Mouse (Mus musculus) MEL (cell line): Measurements from ENCODE around the gene Serinc3.
A peak's percentile ranks its signal among the peaks of the same experiment; 100 is the strongest.

Source experiments
- CHD1 ChIP-seq: IDR thresholded peaks from 2 replicates; pipeline ENCODE4 v1.6.1; 2012; ENCODE audit warnings: low read depth, mild to moderate bottlenecking, inconsistent platforms, low read length, improper control_type of control experiment
- CTCF ChIP-seq, 3 experiments: IDR thresholded peaks in 2 of 3; conservative IDR thresholded peaks in 1 of 3; 2 replicates each; pipeline ENCODE4 v1.5.1; 2011 to 2012; ENCODE audit warnings: low read length in 3 of 3, low read depth in 2 of 3, mild to moderate bottlenecking in 2 of 3, improper control_type of control experiment in 1 of 3, inconsistent platforms in 1 of 3, mixed read lengths in 1 of 3, moderate library complexity in 1 of 3; ENCODE audit not compliant: control insufficient read depth in 1 of 3, insufficient read depth in 1 of 3, poor library complexity in 1 of 3, severe bottlenecking in 1 of 3
- E2F4 ChIP-seq: IDR thresholded peaks from 2 replicates; pipeline ENCODE4 v1.6.1; 2011; ENCODE audit warnings: low read depth, low read length, improper control_type of control experiment, borderline replicate concordance
- EP300 ChIP-seq, 2 experiments: IDR thresholded peaks; 2 replicates each; pipeline ENCODE4 v1.6.1; 2011; ENCODE audit warnings: improper control_type of control experiment in 2 of 2, low read length in 2 of 2, low read depth in 1 of 2, mild to moderate bottlenecking in 1 of 2
- KAT2A ChIP-seq: conservative IDR thresholded peaks from 2 replicates; pipeline ENCODE4 v1.6.1; 2012; ENCODE audit warnings: low read depth, low read length, improper control_type of control experiment, inconsistent platforms
- NELFE ChIP-seq: IDR thresholded peaks from 2 replicates; pipeline ENCODE4 v1.6.1; 2011; ENCODE audit warnings: low read depth, low read length, improper control_type of control experiment
- POLR2A ChIP-seq, 2 experiments: IDR thresholded peaks; 2 replicates each; pipeline ENCODE4 v1.6.1; 2011 to 2012; ENCODE audit warnings: low read length in 2 of 2, mild to moderate bottlenecking in 2 of 2, control low read depth in 1 of 2, improper control_type of control experiment in 1 of 2, low read depth in 1 of 2, moderate library complexity in 1 of 2; ENCODE audit not compliant: control insufficient read depth in 1 of 2, insufficient read depth in 1 of 2, poor library complexity in 1 of 2
- POLR2AphosphoS5 ChIP-seq: IDR thresholded peaks from 2 replicates; pipeline ENCODE4 v1.6.1; 2012; ENCODE audit warnings: low read depth, borderline replicate concordance, mild to moderate bottlenecking, inconsistent platforms, low read length, moderate library complexity, mixed read lengths
- TAL1 ChIP-seq: IDR thresholded peaks from 2 replicates; pipeline ENCODE4 v1.6.1; 2012; ENCODE audit warnings: mild to moderate bottlenecking, inconsistent platforms, low read length, moderate library complexity, mixed read lengths
- TBP ChIP-seq: IDR thresholded peaks from 2 replicates; pipeline ENCODE4 v1.8.0; 2011; ENCODE audit warnings: low read depth, low read length, improper control_type of control experiment
- TCF12 ChIP-seq: IDR thresholded peaks from 2 replicates; pipeline ENCODE4 v1.6.1; 2014; ENCODE audit warnings: low read depth, mild to moderate bottlenecking, inconsistent platforms, low read length, improper control_type of control experiment, moderate library complexity
- USF2 ChIP-seq, 2 experiments: IDR thresholded peaks; 2 replicates each; pipeline ENCODE4 v1.6.1; 2011 to 2012; ENCODE audit warnings: improper control_type of control experiment in 2 of 2, low read length in 2 of 2, borderline replicate concordance in 1 of 2, inconsistent platforms in 1 of 2, low read depth in 1 of 2, mild to moderate bottlenecking in 1 of 2; ENCODE audit not compliant: insufficient read depth in 1 of 2
- ZMIZ1 ChIP-seq: IDR thresholded peaks from 2 replicates; pipeline ENCODE4 v1.6.1; 2012; ENCODE audit warnings: low read depth, mild to moderate bottlenecking, inconsistent platforms, low read length, improper control_type of control experiment, moderate library complexity

GRCm38 (mm10) chr2:163692873-163693612 lies 48.1 kb upstream of the Serinc3 start:
- TF ChIP-seq EP300 (IDR thresholded peaks at IDR 0.05; ENCODE audit: low read depth in 1 of 2, low read length in 2 of 2) = peak; percentile 93 to 95
- peak in 1 of 2 experiments; percentile 39; a peak in 2 of 4 replicates for TF ChIP-seq POLR2A (IDR thresholded peaks at IDR 0.05; ENCODE audit: control insufficient read depth in 1 of 2, insufficient read depth in 1 of 2, low read depth in 1 of 2, low read length in 2 of 2, poor library complexity in 1 of 2)
- no peak for TF ChIP-seq KAT2A
- TF ChIP-seq TCF12 = peak; percentile 88
- TF ChIP-seq POLR2AphosphoS5 = no peak
- no peak for TF ChIP-seq CTCF (IDR thresholded peaks at IDR 0.05 in 2 of 3, conservative IDR thresholded peaks at IDR 0.05 in 1 of 3; ENCODE audit: control insufficient read depth in 1 of 3, insufficient read depth in 1 of 3, low read depth in 2 of 3, low read length in 3 of 3, poor library complexity in 1 of 3, severe bottlenecking in 1 of 3)
- no peak for TF ChIP-seq ZMIZ1
- TF ChIP-seq TAL1 = peak; percentile 23; the same call in 1 of the 2 replicates
- TF ChIP-seq CHD1 = no peak
- TF ChIP-seq USF2 (IDR thresholded peaks at IDR 0.05; ENCODE audit: borderline replicate concordance in 1 of 2, insufficient read depth in 1 of 2, low read depth in 1 of 2, low read length in 2 of 2) = no peak
- TF ChIP-seq E2F4 = no peak
- TF ChIP-seq TBP = no peak
- no peak for TF ChIP-seq NELFE
